Comparison of ENCODE assay signal across 12 mouse cellular contexts in genomic region chr1:119329693-119330434, GRCm38 (mm10).
DNase-seq lines count a peak whose midpoint lies in the region; ATAC-seq and TF ChIP-seq lines count a peak whose summit lies in the region.
"Had no signal": no experiment of that assay in that cellular context is flagged by ENCODE, and none has a peak within 500 bp of the region (broad histone marks: within the 10 kb centered on the region; RNA-seq: fewer than 3 reads in every experiment).

No protein-coding gene starts in this region.

- DNase-seq in ES-CJ7 (ENCODE audit: low read depth, low spot score) (peak; percentile 86), R1 (ENCODE audit: low read depth, low spot score) (peak; percentile 62)
- DNase-seq in midbrain, postnatal 0 days (ENCODE audit: low spot score), result no peak
- no peak for DNase-seq in heart, postnatal 10 days
- DNase-seq in heart, adult 9 months (ENCODE audit: low spot score in 2 of 2), result no peak
- DNase-seq in frontal cortex, adult 2 months (ENCODE audit: extremely low spot score in 1 of 2, low spot score in 1 of 2), result no peak
- DNase-seq: liver, postnatal 0 days; spleen, adult 18-20 months; thymus, postnatal 25 days had no signal

- WGBS in hindbrain, embryonic 12.5 days, result 32% methylated on average over 7 of the region's 7 CpGs
- 50% methylated on average over 7 of the region's 7 CpGs for WGBS in midbrain, postnatal 0 days

- intact Hi-C loops in heart, postnatal 10 days (cut with DNase I), result no loop called here

- peaks cover 22% of the 10 kb centered on the region for H3K4me1 ChIP-seq in hindbrain, embryonic 12.5 days
- H3K4me1 ChIP-seq in midbrain, postnatal 0 days (ENCODE audit: insufficient read depth, low read length), result no peaks in the 10 kb centered on the region
- H3K4me1 ChIP-seq: heart, embryonic 10.5 days had no signal

- ATAC-seq in hindbrain, embryonic 12.5 days (ENCODE audit: low FRiP score), result peak; percentile 50; the same call in 1 of the 2 replicates
- peak; percentile 29; the same call in 1 of the 2 replicates for ATAC-seq in midbrain, postnatal 0 days (ENCODE audit: low FRiP score)
- ATAC-seq: inflammation-experienced regulatory T-cells, adult 6 months had no signal

- peak overlapping the region; percentile 85 for H3K27ac ChIP-seq in hindbrain, embryonic 12.5 days
- no peak overlapping the region for H3K27ac ChIP-seq in midbrain, postnatal 0 days (ENCODE audit: low read depth, low read length)
- H3K27ac ChIP-seq: heart, embryonic 10.5 days had no signal

- no peak for TF ChIP-seq CTCF in midbrain, postnatal 0 days (IDR thresholded peaks at IDR 0.05)

- H3K4me2 ChIP-seq in hindbrain, embryonic 12.5 days (replicated peaks), result no peak overlapping the region
- H3K4me2 ChIP-seq in midbrain, postnatal 0 days (ENCODE audit: low read depth, low read length, poor library complexity, severe bottlenecking), result no peak overlapping the region

- H3K4me3 ChIP-seq in hindbrain, embryonic 12.5 days, result no peak overlapping the region
- H3K4me3 ChIP-seq in midbrain, postnatal 0 days (ENCODE audit: low read depth, low read length), result no peak overlapping the region
- H3K4me3 ChIP-seq: heart, embryonic 10.5 days had no signal

- peak overlapping the region; percentile 27; the same call in 1 of the 2 replicates for H3K9ac ChIP-seq in hindbrain, embryonic 12.5 days
- no peak overlapping the region for H3K9ac ChIP-seq in midbrain, postnatal 0 days (replicated peaks; ENCODE audit: low read length, poor library complexity, severe bottlenecking)

- no peaks in the 10 kb centered on the region for H3K9me3 ChIP-seq in hindbrain, embryonic 12.5 days (replicated peaks)
- no peaks in the 10 kb centered on the region for H3K9me3 ChIP-seq in midbrain, postnatal 0 days (ENCODE audit: low read length)
- H3K9me3 ChIP-seq: heart, embryonic 10.5 days had no signal

- H3K36me3 ChIP-seq in hindbrain, embryonic 12.5 days, result no peaks in the 10 kb centered on the region
- no peaks in the 10 kb centered on the region for H3K36me3 ChIP-seq in midbrain, postnatal 0 days (ENCODE audit: insufficient read depth, low read length)
- H3K36me3 ChIP-seq: heart, embryonic 10.5 days had no signal

- no peaks in the 10 kb centered on the region for H3K27me3 ChIP-seq in hindbrain, embryonic 12.5 days
- H3K27me3 ChIP-seq in midbrain, postnatal 0 days (ENCODE audit: insufficient read depth, low read length), result no peaks in the 10 kb centered on the region

Comparison
In these comparisons a context has a peak if more than half of its experiments do, and no peak if none do; other contexts are left out.
1. DNase-seq: peak in ES-CJ7 (single experiment) and R1 (single experiment); none in midbrain, postnatal 0 days (single experiment), heart, postnatal 10 days (0 of 2), heart, adult 9 months (0 of 2) and frontal cortex, adult 2 months (0 of 2).